Mouse (Mus musculus) thymus, adult 2 months (tissue): ENCODE measurements around the gene Topors. TPM values are rescaled to one million over a fixed set of nuclear protein-coding genes. Genes with fewer than 3 reads are reported as not detected.

Source experiments
- DNase-seq: peaks from one replicate; pipeline ENCODE4 v3.0.0; 2021
- H3K27ac ChIP-seq: fragments of 200-500 bp; 2 replicates; pipeline ENCODE4 v1.5.1; 2012; ENCODE audit warnings: low read length, control low read depth; ENCODE audit not compliant: control insufficient read depth, insufficient read depth
- H3K27me3 ChIP-seq: fragments of 200-500 bp; 2 replicates; pipeline ENCODE4 v1.6.1; 2012; ENCODE audit warnings: mild to moderate bottlenecking, low read length, moderate library complexity, mixed read lengths; ENCODE audit not compliant: control insufficient read depth, insufficient read depth
- H3K36me3 ChIP-seq: fragments of 200-500 bp; 2 replicates; pipeline ENCODE4 v1.6.1; 2012; ENCODE audit warnings: mild to moderate bottlenecking, low read length, moderate library complexity; ENCODE audit not compliant: control insufficient read depth, insufficient read depth
- H3K4me1 ChIP-seq: fragments of 200-500 bp; replicated peaks from 2 replicates; pipeline ENCODE4 v1.6.1; 2012; ENCODE audit warnings: low read length; ENCODE audit not compliant: control insufficient read depth, insufficient read depth
- H3K4me3 ChIP-seq: fragments of 200-500 bp; 2 replicates; pipeline ENCODE4 v1.5.1; 2012; ENCODE audit warnings: mild to moderate bottlenecking, low read length, control low read depth, moderate library complexity; ENCODE audit not compliant: control insufficient read depth, insufficient read depth
- CTCF ChIP-seq: fragments of 200-500 bp; IDR thresholded peaks from 2 replicates; pipeline ENCODE4 v1.5.1; 2012; ENCODE audit warnings: mild to moderate bottlenecking, control low read depth, low read length, moderate library complexity, borderline replicate concordance; ENCODE audit not compliant: control insufficient read depth, poor library complexity, insufficient read depth; ENCODE audit errors: extremely low read depth
- POLR2A ChIP-seq: fragments of 200-500 bp; IDR thresholded peaks from 2 replicates; pipeline ENCODE4 v1.6.1; 2012; ENCODE audit warnings: mild to moderate bottlenecking, low read length, control low read depth, moderate library complexity; ENCODE audit not compliant: control insufficient read depth, poor library complexity, insufficient read depth; ENCODE audit errors: extremely low read depth
- WGBS: fragments of 180-500 bp; shearing (Covaris S2); methylation state at CpG from one replicate; pipeline ENCODE4 v1.1.7; 2018; 5-methylcytosine and 5-hydroxymethylcytosine counted together
- polyA plus RNA-seq: library from polyadenylated mRNA; depleted of rRNA; stranded (reverse); fragments of >200 nt; gene quantifications from 2 replicates; pipeline ENCODE4 v1.2.3, GENCODE M21; 2012

Topors gene
- polyA plus RNA-seq, 1 experiment, result 6.1 TPM

- WGBS, result 98% methylated on average over 5 of the region's 5 CpGs
- Histone ChIP-seq H3K36me3 (peaks cover 40% of the 10 kb centered on the region), H3K27me3 (no peaks in the 10 kb centered on the region)
Observed at GRCm38 (mm10) chr4:40226095-40226494, 43.6 kb downstream of the Topors start.

DNA sequence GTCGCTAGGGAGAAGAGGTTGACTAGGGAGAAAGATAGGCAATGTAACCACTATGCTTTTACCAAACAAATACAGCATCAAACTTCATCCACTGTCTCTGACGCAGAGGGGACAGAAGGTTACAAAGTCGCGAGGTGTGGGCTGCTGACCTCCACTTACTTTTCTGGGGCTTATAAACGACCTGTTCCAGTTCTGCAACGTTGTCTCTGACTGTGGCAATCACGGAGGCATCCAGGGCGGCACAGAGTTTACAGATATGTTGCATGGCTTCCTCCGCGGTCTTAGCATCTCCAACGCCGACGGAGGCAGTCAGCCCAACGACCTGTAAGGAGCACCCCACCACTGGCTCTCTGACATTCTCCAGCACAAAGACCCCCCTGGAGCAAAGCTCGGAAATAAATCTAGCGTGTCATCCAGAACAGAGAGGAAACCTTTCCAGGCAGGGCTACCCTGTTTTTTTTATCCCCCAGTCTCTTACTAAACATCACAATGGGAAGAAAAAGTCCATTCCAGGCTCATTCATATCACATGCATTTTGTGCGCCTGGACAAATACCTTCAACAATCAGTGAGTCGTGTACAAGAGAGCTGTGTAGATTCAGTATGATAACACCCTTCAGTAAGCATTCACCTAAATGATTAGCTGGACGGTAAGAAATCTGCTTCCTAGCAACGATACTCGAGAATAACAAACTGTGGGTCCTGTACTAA, 47.6 kb downstream of the Topors start:
- no peak overlapping the region for H3K4me3 ChIP-seq
- H3K4me1 ChIP-seq, result 0 out of 2 replicates have a peak, but pooled peaks cover 2% of the 10 kb centered on the region
- WGBS, result 89% methylated on average over 21 of the region's 21 CpGs
- no peaks in the 10 kb centered on the region for H3K27me3 ChIP-seq
- DNase-seq, result no peak
- no peak for TF ChIP-seq CTCF
- TF ChIP-seq POLR2A, result no peak
- H3K36me3 ChIP-seq, result peaks cover 38% of the 10 kb centered on the region
- H3K27ac ChIP-seq, result no peak overlapping the region

More at GRCm38 (mm10) chr4:40226095-40226494, 43.6 kb downstream of the Topors start:
- DNase-seq, result no peak
- Histone ChIP-seq H3K4me1 (no peaks in the 10 kb centered on the region), H3K4me3 (no peak overlapping the region), H3K27ac (no peak overlapping the region)
- TF ChIP-seq CTCF (no peak), POLR2A (no peak)

DNA sequence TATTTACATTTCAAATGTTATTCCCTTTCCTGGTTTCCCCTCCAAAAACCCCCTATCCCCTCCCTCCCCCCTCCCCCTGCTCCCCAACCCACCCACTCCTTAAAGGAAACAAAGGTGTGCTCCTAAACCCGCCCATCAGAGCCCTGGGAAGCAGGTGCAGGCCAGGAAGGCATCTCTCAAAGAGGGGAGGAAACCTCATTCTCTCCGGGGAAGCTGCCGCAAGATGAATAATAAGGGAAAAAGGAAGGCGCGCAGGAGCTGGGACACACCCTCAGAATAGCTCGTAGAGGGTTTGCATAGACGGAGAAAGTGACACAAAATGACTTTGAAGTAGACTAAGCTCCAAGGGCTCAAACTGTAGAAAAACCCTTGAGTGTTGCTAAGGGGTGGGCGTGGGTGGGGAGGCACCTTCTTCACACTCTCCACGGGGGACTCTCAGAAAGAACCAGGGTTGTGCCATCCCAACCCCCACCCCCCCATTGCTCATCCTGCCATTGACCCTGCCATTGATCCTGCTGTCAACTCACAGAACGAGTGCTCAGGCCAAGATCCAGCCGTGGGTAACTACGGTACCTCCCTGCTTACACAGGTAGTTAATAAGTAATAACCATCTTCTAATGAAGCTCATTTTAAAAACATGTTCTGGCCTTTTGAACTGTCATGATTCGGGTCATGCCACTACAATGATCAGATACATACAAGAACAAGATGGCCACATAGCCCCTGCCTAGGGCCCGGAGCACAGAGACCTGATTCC, 48.5 kb downstream of the Topors start:
- no peak for TF ChIP-seq CTCF
- Histone ChIP-seq H3K27ac (no peak overlapping the region), H3K4me1 (0 out of 2 replicates have a peak, but pooled peaks cover 2% of the 10 kb centered on the region), H3K36me3 (peaks cover 40% of the 10 kb centered on the region), H3K27me3 (no peaks in the 10 kb centered on the region), H3K4me3 (no peak overlapping the region)
- no peak for DNase-seq
- WGBS, result 94% methylated on average over 14 of the region's 14 CpGs

DNA sequence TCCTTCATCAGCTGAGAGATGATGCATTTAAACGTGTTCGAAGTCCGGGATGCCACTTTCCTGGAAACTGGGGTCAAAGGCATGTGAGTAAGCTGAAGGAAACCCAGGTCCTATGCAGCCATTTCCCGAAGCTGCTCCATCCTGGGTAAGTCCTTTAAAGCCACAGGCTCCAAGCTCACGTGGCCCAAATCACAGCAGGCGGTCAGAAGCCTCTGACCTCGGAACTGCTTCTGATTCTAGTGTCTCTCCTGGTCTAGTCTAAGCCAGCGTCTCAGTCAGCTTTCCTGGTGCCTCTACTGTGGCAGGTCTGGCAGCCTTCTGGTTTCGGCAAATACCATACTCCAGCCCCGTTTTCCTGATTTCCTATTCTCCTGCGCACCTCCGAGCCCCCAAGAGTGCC, 49.2 kb downstream of the Topors start:
- Histone ChIP-seq H3K4me1 (0 out of 2 replicates have a peak, but pooled peaks cover 2% of the 10 kb centered on the region), H3K27me3 (no peaks in the 10 kb centered on the region), H3K36me3 (peaks cover 43% of the 10 kb centered on the region), H3K27ac (no peak overlapping the region), H3K4me3 (no peak overlapping the region)
- 94% methylated on average over 12 of the region's 12 CpGs for WGBS
- DNase-seq, result no peak
- TF ChIP-seq POLR2A, result no peak
- TF ChIP-seq CTCF, result no peak

DNA sequence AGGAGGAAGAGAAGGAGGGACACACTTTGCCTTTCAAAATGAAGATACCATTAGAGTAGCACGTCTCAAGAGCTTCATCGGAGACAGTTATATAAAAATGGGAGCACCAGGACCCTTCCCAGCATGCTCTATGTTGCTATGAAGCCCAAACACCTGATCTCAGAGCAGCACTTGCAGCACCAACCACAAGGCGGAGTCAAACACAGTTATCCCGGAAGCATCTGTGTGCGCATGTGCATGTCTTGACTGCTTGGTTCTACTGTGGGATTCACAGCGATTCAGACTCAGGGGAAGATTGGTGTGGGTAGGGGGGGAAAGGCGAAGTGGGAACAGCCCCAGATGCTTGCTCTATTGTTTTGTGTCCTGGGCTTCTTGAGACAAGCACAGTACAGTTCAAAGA, 51.3 kb downstream of the Topors start:
- WGBS, result 66% methylated on average over 7 of the region's 7 CpGs
- TF ChIP-seq CTCF (no peak; the same call in 1 of the 2 replicates), POLR2A (no peak)
- Histone ChIP-seq H3K27me3 (no peaks in the 10 kb centered on the region), H3K4me1 (0 out of 2 replicates have a peak, but pooled peaks cover 2% of the 10 kb centered on the region), H3K4me3 (no peak overlapping the region), H3K27ac (no peak overlapping the region), H3K36me3 (peaks cover 38% of the 10 kb centered on the region)
- DNase-seq, result peak; percentile 60

GRCm38 (mm10) chr4:40217910-40218309, 51.7 kb downstream of the Topors start:
- no peak overlapping the region for H3K4me3 ChIP-seq
- 80% methylated on average over 3 of the region's 3 CpGs for WGBS

More at GRCm38 (mm10) chr4:40217910-40218309, 51.7 kb downstream of the Topors start:
- TF ChIP-seq POLR2A (no peak), CTCF (no peak)
- no peak overlapping the region for H3K27ac ChIP-seq
- 0 out of 2 replicates have a peak, but pooled peaks cover 2% of the 10 kb centered on the region for H3K4me1 ChIP-seq
- DNase-seq, result peak; percentile 7
- H3K27me3 ChIP-seq, result no peaks in the 10 kb centered on the region
- peaks cover 36% of the 10 kb centered on the region for H3K36me3 ChIP-seq
